Mouse (Mus musculus): ENCODE data around the gene Ccdc183.

DNA sequence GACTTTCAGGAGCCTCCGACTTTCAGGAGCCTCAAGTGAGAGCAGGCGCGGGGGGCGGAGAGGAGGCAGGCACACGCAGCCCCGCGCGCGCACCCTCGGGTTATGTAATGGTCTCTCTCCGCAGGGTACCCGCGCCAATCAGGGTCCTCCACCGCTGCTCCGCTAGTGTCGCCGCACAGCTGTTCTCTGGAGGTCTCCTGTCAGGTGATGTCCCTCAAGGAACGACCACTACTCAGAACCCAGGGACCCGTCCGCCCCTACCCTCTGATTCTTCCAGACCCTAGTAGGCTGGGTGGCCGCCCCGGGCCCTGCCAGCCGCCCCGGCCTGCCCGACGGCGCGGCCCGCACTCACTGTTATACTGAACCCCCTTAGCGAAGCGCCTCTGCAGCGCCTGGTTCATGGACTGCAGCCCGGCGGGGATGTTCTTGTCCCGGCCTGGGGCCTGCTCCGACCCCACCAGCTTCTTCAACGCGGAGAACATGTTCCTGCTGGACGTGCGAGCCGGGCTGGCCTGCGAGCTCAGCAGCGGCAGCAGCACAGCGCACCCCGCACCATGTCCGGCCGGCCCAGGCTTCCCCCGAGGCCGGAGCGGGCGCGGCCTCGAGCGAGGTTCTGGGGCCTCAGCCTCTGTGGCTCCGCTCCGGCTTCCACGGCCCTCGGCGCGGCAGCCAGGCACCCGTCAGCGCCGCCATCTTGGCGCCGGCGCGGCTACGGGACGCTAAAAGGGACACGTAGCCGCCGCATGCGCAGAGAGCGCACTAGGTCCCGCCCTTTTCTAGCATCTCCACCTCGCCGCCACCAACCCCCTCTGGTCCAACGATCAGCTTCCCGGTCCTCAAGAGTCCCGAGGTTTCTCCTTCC, 9.5 kb downstream of the Ccdc183 start, which contains the start of gene Rabl6:
- TF ChIP-seq CTCF (IDR thresholded peaks at IDR 0.05; ENCODE audit: low read depth): no peak
- no peak for TF ChIP-seq EP300 (IDR thresholded peaks at IDR 0.05; ENCODE audit: low read depth)
